Mouse (Mus musculus) spleen, adult 10 weeks (tissue): ENCODE results near the gene Syn1. TPM values are rescaled to one million over a fixed set of nuclear protein-coding genes. Genes with fewer than 3 reads are reported as not detected.

Source experiments
- polyA plus RNA-seq: library from polyadenylated mRNA; stranded (reverse); fragments of 350-450 nt; fragmentation: Illumina TruSeq; extraction: RNeasy Lipid Tissue Mini Kit (QIAGEN cat#74804); gene quantifications from one replicate; pipeline ENCODE4 v1.2.3, GENCODE M21; 2015; ENCODE audit warnings: low replicate concordance; ENCODE audit not compliant: insufficient read depth

The Syn1 gene
- polyA plus RNA-seq, result 0.65 TPM

GRCm38 (mm10) chrX:20920844-20921364 lies at the start of gene Syn1:
TSS of gene Syn1 (minus strand) at chrX:20921004.

DNA sequence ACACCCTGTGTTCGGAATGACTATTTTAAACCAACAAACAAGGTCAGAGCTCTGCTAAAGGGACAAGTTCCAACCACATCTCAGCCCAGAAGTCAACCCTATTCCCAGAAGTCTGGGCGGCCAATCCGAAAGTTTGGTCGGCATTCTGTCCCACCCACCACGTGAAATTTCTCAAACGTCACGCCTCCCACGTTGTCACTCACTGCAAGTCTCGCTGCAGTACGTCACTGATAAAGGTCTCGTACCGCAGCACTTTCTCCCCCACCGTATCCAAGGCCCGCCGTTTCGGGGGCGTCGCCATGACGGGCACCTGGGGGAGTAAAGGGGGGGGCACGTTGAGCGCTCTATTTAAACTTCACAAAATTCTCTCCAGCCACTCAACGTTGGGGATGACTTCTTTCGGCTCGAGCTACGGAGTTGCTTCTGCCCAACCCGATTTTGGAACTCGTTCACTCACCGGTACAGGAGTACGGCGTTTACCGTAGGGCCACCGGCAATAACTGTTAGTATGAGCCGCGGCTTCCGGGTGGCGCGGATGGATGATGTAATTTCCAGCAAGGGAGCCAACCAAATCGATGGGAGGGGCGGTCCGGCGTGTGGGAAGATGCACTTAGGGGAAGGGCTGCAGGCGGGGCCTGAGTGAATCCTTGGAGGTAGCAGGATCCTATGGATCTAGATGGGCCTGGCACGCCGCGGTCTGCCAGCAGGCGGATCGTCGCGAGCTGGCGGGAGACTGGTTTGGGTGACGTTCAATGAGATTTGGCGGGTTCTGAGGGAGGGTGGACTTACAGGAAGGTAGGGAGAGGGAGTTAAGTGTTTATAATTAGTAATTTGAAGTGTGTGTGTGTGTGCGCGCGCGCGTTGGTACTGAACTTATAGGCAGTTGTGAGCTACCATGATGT lies 40.9 kb upstream of the Syn1 start, which contains the start of gene Uxt:
Gene Uxt (minus strand): TSS at position 541 of the 902 bp plus-strand sequence.

GRCm38 (mm10) chrX:20950191-20950880 lies 29.5 kb upstream of the Syn1 start, which contains the start of gene Elk1:
TSS of gene Elk1 (minus strand) at chrX:20950608.

DNA sequence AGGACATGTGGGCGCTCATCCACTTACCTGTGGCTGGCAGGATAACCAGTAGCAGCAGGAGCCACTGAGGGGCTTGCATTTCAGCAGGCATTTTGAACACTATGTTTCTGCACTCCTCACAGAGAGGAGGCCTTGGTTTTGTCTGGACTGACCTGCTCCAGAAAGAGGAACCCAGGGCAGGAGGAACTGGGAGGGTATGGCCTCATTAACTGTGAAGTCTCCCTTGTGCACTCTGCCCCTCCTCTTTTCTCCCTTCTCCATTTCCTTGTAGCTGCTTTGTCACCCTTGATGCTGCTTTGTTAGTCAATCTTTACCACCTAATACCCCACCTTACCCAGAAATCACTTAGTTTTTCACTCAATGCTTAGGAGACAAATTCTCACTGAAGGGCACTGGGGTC lies 10.6 kb upstream of the Syn1 start, which contains the start of gene Cfp:
Gene Cfp (minus strand): TSS at position 192 of the 400 bp plus-strand sequence.

DNA sequence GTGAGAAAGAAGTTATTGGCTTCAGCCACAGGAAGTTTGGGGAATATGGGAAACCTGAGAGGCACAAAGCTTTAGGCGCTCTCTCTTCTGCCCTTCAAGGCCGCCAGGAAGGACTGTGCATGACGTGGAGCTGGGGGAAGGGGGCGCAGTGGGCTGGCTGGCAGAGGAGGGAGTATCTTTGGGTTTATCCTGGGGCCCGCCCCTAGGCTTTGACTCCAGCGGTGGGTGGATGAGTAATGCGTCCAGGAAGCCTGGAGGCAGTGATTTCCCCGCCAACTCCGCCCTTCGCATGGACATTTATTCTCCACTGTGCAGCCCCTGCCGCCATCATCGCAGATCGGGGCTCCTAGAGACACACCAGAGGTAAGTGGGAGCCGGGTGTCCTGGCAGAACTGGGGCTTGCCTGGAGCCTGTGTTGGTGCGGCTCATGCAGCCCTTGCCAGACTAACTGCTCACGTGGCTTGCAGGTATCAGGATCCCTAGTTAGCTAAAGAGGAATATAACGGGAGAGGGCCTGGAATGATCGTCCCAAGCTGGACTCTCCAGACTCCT lies 50.8 kb downstream of the Syn1 start, which contains the start of gene Timp1:
Gene Timp1 (plus strand): TSS at position 205 of the 552 bp plus-strand sequence.

Other genes starting within 250 kb of the Syn1 start
- gene Cdk16, start 233.1 kb downstream of the Syn1 start, polyA plus RNA-seq, result 91.7 TPM
- 34.9 TPM for gene Usp11, start 217.1 kb downstream of the Syn1 start, polyA plus RNA-seq
- 112 TPM for gene Araf, start 123.2 kb downstream of the Syn1 start, polyA plus RNA-seq
- 6.1 TPM for gene Timp1, start 50.8 kb downstream of the Syn1 start, polyA plus RNA-seq
- 103 TPM for gene Cfp, start 10.6 kb upstream of the Syn1 start, polyA plus RNA-seq
- gene Elk1, start 29.6 kb upstream of the Syn1 start, polyA plus RNA-seq, result 12.3 TPM
- 37.4 TPM for gene Uxt, start 41.0 kb upstream of the Syn1 start, polyA plus RNA-seq
- 46.6 TPM for gene Zfp182, start 141.3 kb upstream of the Syn1 start, polyA plus RNA-seq
- gene Spaca5, start 147.4 kb upstream of the Syn1 start, polyA plus RNA-seq, result not detected
- 2.2 TPM for gene Zfp300, start 168.5 kb upstream of the Syn1 start, polyA plus RNA-seq
- not detected for gene Ssxa1, start 194.8 kb upstream of the Syn1 start, polyA plus RNA-seq